Mouse (Mus musculus) hindbrain, embryonic 13.5 days (tissue): ENCODE measurements at regions not wholly inside any gene's neighbourhood (a gene's known extent, or its start where the extent isn't known, plus 50 kb on each side); places are given as distances from the start of the nearest gene placed in this dataset.
"Not testable (repeated sequence)": the region's sequence is repeated elsewhere in the genome, so short reads cannot be mapped to it uniquely, and the experiment has no call there.

Source experiments
- ATAC-seq: fragments of 200-750 bp; cut with Nextera tagmentation; 2 replicates; pipeline ENCODE4 v1.8.0; 2017; ENCODE audit warnings: moderate TSS enrichment; ENCODE audit not compliant: low FRiP score
- H3K27ac ChIP-seq: fragments of 300-500 bp; sonication (generic); 2 replicates; pipeline ENCODE4 v1.5.1; 2015; ENCODE audit warnings: inconsistent platforms, mild to moderate bottlenecking, moderate library complexity
- H3K27me3 ChIP-seq: fragments of 300-500 bp; sonication (generic); 2 replicates; pipeline ENCODE4 v1.6.1; 2015; ENCODE audit warnings: mild to moderate bottlenecking, inconsistent platforms
- H3K36me3 ChIP-seq: fragments of 300-500 bp; sonication (generic); 2 replicates; pipeline ENCODE4 v1.6.1; 2015; ENCODE audit warnings: mild to moderate bottlenecking, inconsistent platforms
- H3K4me1 ChIP-seq: fragments of 300-500 bp; sonication (generic); replicated peaks from 2 replicates; pipeline ENCODE4 v1.6.1; 2015; ENCODE audit warnings: inconsistent platforms
- H3K4me2 ChIP-seq: fragments of 300-500 bp; sonication (generic); 2 replicates; pipeline ENCODE4 v1.6.1; 2015; ENCODE audit warnings: inconsistent platforms, mild to moderate bottlenecking, moderate library complexity
- H3K4me3 ChIP-seq: fragments of 300-500 bp; sonication (generic); 2 replicates; pipeline ENCODE4 v1.5.1; 2015; ENCODE audit warnings: mild to moderate bottlenecking, inconsistent platforms
- H3K9ac ChIP-seq: fragments of 300-500 bp; sonication (generic); 2 replicates; pipeline ENCODE4 v1.6.1; 2015; ENCODE audit warnings: mild to moderate bottlenecking, inconsistent platforms
- H3K9me3 ChIP-seq: fragments of 300-500 bp; sonication (generic); 2 replicates; pipeline ENCODE4 v1.6.1; 2016; ENCODE audit warnings: inconsistent platforms
- WGBS: fragments of 180-500 bp; shearing (Covaris S2); methylation state at CpG from one replicate; pipeline ENCODE4 v1.1.7; 2015; 5-methylcytosine and 5-hydroxymethylcytosine counted together

DNA sequence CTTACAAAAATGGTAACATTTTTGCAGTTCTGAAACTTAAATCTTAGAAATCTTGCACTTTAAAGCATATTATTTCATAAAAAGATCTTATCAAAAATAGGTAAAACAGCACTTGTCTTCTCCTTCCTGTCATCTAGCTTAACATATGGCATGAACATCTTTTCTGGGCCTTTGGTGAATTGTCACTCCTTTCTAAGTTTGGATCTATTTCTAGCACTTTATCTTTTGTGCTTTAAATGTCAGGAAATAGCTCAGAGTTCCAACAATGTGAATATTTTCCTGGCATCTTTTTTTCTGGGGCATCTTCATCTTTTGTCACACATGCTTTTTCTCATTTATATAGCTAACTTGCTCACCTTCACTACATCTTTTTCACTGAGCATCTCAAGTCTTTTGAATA, 527.4 kb upstream of the Gm5150 start:
- Histone ChIP-seq H3K4me2 (no peak overlapping the region), H3K4me1 (no peaks in the 10 kb centered on the region), H3K9ac (no peak overlapping the region), H3K27me3 (no peaks in the 10 kb centered on the region), H3K27ac (no peak overlapping the region), H3K4me3 (no peak overlapping the region), H3K9me3 (no peaks in the 10 kb centered on the region), H3K36me3 (no peaks in the 10 kb centered on the region)
- no peak for ATAC-seq

DNA sequence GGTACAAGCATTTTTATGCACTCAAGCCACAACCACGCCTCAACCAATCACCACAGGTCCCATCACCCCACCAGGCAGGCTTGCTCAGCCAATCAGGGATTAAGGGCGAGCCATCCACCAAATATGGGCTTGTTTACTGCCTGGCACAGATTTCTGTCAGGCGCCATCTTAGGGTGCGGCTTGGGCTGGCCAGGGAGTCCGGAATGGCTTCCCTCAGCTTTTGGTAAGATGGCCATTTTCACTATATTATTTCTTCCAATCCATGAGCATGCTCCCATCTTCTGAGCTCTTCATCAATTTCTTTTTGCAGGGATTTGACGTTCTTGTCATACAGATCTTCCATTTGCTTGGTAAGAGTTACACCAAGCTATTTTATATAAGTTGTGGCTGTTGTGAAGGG, 521.3 kb upstream of the Gm5150 start:
- H3K4me3 ChIP-seq, H3K9me3 ChIP-seq, H3K27me3 ChIP-seq, H3K4me1 ChIP-seq, ATAC-seq, H3K36me3 ChIP-seq, H3K4me2 ChIP-seq, H3K9ac ChIP-seq, H3K27ac ChIP-seq: not testable (repeated sequence)
- WGBS: 93% methylated on average over 6 of the region's 6 CpGs

DNA sequence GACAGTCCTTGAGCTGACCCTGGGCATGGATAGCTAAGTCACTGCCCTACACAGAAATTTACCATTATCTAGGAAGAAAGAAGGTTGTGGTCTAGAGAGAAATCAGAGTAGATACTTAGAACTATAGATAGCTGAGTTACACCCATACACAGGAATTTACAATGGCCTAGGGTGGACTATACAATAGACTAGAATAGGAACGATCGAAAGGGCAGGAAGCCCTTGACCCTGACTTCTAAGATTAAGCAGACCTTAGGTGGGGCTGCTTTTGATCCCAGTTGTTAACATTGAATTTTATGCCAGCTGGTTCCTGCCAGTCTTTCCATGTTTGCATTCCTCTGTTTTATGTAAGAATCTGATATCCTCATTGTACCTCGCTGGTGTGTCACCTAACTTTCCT, 482.2 kb upstream of the Gm5150 start:
- not testable (repeated sequence) for H3K4me1 ChIP-seq, H3K9me3 ChIP-seq, H3K27me3 ChIP-seq, H3K9ac ChIP-seq, H3K4me2 ChIP-seq, H3K4me3 ChIP-seq, H3K27ac ChIP-seq, ATAC-seq, H3K36me3 ChIP-seq
- 83% methylated on average over 3 of the region's 3 CpGs for WGBS

DNA sequence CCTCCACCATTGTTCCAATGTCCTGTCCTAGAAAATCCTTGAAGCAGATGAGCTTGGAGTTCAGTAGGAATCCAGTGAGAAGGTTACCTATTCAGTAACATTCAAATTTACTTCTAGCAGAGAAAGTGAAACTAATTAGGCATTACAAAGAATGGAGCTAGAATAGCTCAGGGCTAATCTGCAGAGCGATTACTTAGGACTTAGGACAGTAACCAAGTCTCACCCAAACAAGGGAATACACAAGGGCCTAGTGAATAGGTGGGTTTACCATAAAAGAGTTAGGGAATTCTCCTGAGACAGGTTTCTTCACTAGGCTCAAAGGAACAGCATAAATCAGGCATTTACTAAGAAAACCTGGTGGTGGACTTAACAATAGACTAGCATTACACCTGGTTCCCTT, 476.5 kb upstream of the Gm5150 start:
- H3K36me3 ChIP-seq: no peaks in the 10 kb centered on the region
- WGBS: 80% methylated on average over 1 of the region's 1 CpGs
- no peaks in the 10 kb centered on the region for H3K27me3 ChIP-seq
- H3K4me1 ChIP-seq: no peaks in the 10 kb centered on the region
- ATAC-seq: no peak
- no peaks in the 10 kb centered on the region for H3K9me3 ChIP-seq
- no peak overlapping the region for H3K27ac ChIP-seq
- no peak overlapping the region for H3K9ac ChIP-seq
- no peak overlapping the region for H3K4me3 ChIP-seq
- H3K4me2 ChIP-seq: no peak overlapping the region

DNA sequence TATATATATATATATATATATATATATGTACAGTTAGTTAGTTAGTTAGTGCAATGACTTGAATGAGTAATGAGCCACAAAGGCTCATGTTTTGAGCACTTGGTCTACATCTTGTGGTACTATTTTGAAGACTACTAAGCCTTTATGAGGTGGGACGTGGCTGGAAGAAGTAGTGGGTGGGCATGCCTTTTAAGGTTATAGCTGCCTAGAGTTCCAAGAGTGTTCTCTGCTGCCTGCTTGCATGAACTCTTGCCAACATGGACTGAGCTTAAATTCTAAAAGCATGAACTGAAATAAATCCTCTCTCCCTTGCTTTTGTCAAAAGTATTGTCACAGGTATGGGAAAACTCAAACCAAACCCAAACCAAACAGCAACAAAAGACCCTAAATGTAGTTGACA, 465.1 kb upstream of the Gm5150 start:
- WGBS: 88% methylated on average over 1 of the region's 1 CpGs
- no peak for ATAC-seq
- Histone ChIP-seq H3K4me3 (no peak overlapping the region), H3K9ac (no peak overlapping the region), H3K9me3 (no peaks in the 10 kb centered on the region), H3K4me1 (no peaks in the 10 kb centered on the region), H3K36me3 (no peaks in the 10 kb centered on the region), H3K27ac (no peak overlapping the region), H3K27me3 (no peaks in the 10 kb centered on the region), H3K4me2 (no peak overlapping the region)

DNA sequence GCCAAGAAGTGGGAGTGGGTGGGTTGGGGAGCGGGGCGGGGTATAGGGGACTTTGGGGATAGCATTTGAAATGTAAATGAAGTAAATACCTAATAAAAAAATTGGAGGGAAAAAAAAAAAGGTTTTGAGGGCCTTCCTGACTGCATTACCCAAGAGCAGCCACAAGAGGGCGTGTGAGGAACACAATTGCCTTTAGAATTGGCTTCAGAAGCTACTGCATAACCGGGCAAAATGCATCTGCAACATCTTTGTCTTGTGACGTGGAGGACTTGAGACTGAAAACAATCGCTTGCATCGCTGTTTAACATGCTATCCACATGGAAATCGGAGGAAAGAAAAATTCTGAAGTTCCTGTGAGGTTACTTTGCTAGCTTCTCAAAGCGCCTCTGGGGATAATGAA, 460.2 kb upstream of the Gm5150 start:
- Histone ChIP-seq H3K4me3 (peak overlapping the region; percentile 16; the same call in 1 of the 2 replicates), H3K27ac (peak overlapping the region; percentile 66; the same call in 1 of the 2 replicates), H3K4me2 (peak overlapping the region; percentile 43), H3K4me1 (no peaks in the 10 kb centered on the region), H3K9me3 (no peaks in the 10 kb centered on the region), H3K27me3 (no peaks in the 10 kb centered on the region), H3K9ac (peak overlapping the region; percentile 49; the same call in 1 of the 2 replicates), H3K36me3 (no peaks in the 10 kb centered on the region)
- 13% methylated on average over 9 of the region's 9 CpGs for WGBS
- ATAC-seq: peak; percentile 89

DNA sequence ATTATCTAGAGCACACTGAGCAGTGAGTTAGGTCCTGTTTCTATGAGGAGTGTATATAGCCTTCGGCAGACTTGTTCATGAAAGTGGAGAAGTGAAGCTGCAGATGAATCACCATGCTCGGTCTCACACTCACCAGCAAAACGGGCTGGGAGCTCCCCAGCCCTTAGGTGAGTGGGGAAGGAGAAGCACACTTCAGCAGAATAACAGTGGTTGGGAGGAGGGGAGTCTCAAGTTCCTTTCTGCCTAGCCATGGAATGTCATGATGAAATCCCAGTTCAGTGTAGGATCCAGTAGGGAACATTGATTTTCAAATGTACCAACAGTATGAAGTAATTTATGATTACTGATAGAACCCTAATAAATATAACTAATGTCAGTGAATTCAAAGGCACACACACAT, 459.1 kb upstream of the Gm5150 start:
- H3K4me1 ChIP-seq: no peaks in the 10 kb centered on the region
- no peak for ATAC-seq
- 70% methylated on average over 3 of the region's 3 CpGs for WGBS
- no peaks in the 10 kb centered on the region for H3K27me3 ChIP-seq
- H3K9ac ChIP-seq: no peak overlapping the region
- H3K4me2 ChIP-seq: no peak overlapping the region
- H3K4me3 ChIP-seq: no peak overlapping the region
- no peaks in the 10 kb centered on the region for H3K36me3 ChIP-seq
- no peaks in the 10 kb centered on the region for H3K9me3 ChIP-seq
- H3K27ac ChIP-seq: no peak overlapping the region

DNA sequence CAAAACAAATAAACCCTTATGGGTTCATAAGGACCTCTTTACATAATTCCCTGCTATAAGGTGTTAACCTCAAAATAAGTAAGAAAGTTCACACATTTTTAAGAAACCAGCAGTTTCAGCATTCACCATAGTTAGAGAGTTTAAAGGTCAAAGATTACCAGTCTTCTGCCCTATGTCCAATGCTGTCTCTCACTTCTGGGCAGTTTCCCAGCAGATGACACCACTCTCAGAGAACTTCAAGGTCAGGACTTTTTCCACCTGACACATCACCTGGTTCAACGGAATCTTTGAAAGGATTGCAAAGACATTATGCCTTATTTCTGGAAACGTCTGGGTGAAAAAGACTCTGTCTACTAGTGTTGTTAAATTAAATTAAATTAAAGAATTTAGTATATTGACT, 458.1 kb upstream of the Gm5150 start:
- Histone ChIP-seq H3K4me1 (no peaks in the 10 kb centered on the region), H3K27me3 (no peaks in the 10 kb centered on the region), H3K36me3 (no peaks in the 10 kb centered on the region), H3K4me2 (no peak overlapping the region), H3K27ac (no peak overlapping the region), H3K9me3 (no peaks in the 10 kb centered on the region), H3K9ac (no peak overlapping the region), H3K4me3 (no peak overlapping the region)
- no peak for ATAC-seq
- 91% methylated on average over 2 of the region's 2 CpGs for WGBS

DNA sequence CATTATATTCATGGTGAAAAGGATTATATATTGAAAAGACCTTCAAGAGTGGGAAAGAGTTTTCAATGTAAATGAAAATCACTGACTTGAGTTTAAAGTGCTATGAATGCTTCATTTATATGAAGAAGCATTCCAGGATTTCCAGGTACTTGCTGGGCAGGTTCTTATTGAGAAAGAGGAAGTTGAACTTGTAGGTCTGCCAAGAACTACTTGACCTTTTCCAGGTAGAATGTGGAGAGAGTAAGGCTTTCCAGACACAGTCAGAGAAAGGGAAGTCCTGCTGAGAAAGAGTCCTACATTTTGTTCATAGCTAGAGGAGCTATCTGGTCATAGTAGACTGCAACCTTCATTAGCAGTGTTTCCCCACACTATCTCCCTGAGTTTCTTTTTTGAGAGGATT, 426.8 kb upstream of the Gm5150 start:
- no peaks in the 10 kb centered on the region for H3K4me1 ChIP-seq
- no peaks in the 10 kb centered on the region for H3K27me3 ChIP-seq
- no peak overlapping the region for H3K4me3 ChIP-seq
- H3K9me3 ChIP-seq: no peaks in the 10 kb centered on the region
- no peak for ATAC-seq
- no peak overlapping the region for H3K4me2 ChIP-seq
- H3K27ac ChIP-seq: no peak overlapping the region
- no peaks in the 10 kb centered on the region for H3K36me3 ChIP-seq
- no peak overlapping the region for H3K9ac ChIP-seq

DNA sequence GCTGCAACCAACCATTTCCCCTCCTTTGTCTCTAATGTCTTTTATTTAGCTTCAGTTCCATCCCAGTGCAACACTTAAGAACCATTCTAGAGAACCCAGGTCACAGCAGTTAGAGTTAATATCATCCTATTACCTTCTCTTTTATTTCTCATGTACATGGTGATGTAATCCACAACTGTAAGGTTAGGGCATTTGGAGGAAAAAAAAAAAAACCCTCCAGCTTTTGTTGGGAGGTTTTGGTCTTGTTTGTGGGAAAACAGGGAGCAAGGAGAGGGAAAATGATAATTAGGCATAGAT, 425.5 kb upstream of the Gm5150 start:
- Histone ChIP-seq H3K9ac (no peak overlapping the region), H3K9me3 (no peaks in the 10 kb centered on the region), H3K4me1 (no peaks in the 10 kb centered on the region), H3K4me3 (no peak overlapping the region), H3K27me3 (no peaks in the 10 kb centered on the region), H3K4me2 (no peak overlapping the region), H3K36me3 (no peaks in the 10 kb centered on the region), H3K27ac (peak overlapping the region; percentile 44; the same call in 1 of the 2 replicates)
- ATAC-seq: no peak

DNA sequence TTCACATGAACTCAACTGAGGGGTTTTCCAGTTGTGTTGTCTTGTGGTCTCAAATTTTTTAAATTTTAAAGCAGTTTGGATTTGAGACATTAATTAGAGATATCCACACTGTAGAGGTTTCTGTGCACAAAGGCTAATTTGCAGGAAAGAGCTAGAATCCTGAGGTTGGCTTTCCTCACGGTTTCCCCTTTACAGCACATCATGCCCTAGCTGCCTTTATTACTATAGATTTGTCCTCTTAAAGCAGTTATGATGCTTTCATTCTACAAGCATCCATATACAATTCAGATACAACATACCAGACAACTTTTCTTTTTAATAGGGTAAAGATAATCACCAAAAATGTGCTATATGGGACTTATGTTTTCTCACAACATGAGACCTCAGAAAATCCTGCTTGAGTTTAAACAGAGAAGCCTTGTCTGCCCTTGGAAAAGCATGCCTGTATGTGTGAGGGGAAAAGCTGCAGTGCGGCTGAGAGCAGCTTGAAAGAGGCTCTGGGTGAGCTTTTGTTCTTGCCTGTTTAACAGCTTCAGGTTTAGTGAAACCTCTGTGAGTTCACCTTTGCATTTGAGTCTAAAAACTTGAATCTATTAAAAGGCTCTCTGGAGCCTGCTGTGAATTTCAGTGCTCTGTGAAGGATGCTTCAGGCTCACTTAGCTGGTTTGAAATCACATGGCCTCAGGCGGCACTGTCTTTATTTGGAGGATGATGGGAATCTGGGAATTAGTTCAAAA, 425.0 kb upstream of the Gm5150 start:
- Histone ChIP-seq H3K27ac (peak overlapping the region; percentile 44), H3K9me3 (no peaks in the 10 kb centered on the region), H3K27me3 (no peaks in the 10 kb centered on the region), H3K4me3 (no peak overlapping the region), H3K4me2 (no peak overlapping the region), H3K36me3 (no peaks in the 10 kb centered on the region), H3K9ac (no peak overlapping the region), H3K4me1 (no peaks in the 10 kb centered on the region)
- ATAC-seq: peak; percentile 61; the same call in 1 of the 2 replicates
- 38% methylated on average over 3 of the region's 3 CpGs for WGBS
